Mouse (Mus musculus) left cerebral cortex, adult 8-10 months (tissue): ENCODE data around the gene Setd5. TPM values are rescaled to one million over a fixed set of nuclear protein-coding genes. Genes with fewer than 3 reads are reported as not detected.

Experiments
- DNase-seq, 2 experiments: peaks; one replicate each; pipeline ENCODE4 v3.0.0; 2022; ENCODE audit warnings: low spot score in 2 of 2
- total RNA-seq, 4 experiments: library from RNA; stranded (reverse); gene quantifications; 2 replicates each; pipeline ENCODE4 v1.2.4; 2022

Setd5 gene
- total RNA-seq, 4 experiments from 2014 or later = 107 to 112 (median 109) TPM

DNA sequence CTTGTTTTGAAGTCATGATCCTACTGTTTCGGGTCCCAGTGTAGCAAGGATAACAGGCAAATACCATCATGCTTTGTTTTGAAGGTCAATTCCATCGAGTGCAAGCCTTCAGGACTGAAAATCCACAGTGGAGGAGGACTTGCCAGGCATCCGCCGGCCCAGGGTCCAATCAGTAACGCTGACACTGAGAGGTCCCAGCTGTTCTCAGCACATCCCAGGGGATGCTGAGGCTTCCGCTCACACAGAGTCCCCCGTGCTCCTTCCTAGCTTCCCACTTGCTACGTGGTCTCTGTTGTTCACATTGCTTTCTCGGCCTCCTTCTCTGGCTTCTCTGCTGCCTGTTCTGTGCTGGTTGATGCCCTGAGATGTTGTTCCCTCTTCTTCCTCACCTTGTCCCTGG, 107.0 kb downstream of the Setd5 start:
- no peak for DNase-seq

DNA sequence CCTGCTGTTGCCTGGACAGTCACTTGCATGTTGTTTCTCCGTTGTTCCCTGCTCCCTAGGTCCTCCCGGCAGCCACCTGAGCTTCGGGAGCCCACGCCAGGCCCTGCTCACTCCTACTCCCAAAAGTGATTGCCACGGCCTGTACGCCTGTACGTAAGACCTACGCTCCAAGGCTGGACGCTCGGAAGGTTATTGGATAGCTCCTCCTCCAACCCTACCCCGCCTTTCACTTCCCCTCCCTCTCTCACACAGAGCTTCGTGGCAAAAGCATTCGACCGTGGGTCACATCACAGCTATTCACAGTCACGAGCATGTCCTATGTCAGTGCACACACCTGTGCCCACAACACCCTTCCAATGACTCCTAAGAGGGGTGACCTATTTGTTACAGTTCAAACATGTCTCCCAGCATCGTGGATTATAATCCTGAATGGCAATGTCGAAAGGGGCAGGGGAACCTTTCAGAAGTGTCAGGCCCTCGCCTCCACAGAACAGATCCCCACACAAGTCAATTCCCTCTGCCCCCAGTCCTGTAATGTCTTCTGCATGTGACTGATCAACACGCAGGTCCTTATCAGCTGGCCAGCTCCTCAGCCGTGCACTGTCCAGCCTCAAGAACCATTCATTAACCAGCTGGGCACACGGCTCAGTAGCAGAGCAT, 107.8 kb downstream of the Setd5 start:
- no peak for DNase-seq

DNA sequence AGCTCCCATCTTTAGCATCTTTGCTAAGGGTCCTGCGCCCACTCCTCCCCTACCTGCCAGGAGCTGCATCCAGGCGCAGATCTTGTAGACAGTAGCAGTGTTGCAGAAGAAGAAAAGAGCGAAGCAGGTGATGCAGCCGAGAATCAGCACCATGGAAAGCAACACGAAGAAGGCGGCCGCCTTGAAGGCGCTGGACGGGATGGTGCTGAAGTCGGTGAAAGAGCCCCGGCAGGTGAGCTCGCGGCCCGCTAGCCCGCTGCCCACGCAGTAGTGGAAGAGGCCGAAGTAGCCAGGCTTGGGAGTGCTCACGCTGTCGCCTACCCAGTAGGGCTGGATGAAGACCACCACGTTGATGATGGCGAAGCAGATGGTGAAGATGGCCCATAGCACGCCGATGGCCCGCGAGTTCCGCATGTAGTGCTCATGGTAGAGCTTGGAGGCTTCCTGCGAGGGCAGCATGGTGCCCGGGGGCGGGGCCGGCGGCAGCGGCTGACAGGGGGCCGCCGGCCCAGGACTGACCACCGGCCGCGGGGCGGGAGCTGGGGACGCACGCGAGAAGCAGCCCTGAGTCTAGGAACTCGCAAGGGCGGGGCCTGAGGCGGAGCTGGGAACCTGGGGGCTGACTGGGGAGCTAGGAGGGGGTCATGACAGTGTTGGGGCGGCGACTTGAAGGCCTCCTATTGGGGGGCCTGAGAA, 116.7 kb downstream of the Setd5 start:
- no peak for DNase-seq

DNA sequence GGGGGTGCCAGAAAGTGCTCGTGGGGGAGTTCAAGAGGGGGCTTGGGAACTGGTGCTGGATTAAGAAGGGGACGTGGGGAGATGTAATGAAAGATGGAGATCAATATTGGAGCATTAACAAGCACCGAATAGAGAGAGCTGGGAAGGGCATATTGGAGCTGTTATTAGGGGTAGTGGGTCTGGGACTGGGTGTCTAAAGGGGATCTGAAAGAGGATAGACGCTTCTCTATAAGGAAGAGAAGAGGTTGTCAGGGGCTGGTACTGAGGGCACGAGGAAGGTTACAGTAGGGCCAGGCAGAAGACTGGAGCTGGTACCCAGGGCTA, 117.3 kb downstream of the Setd5 start:
- no peak for DNase-seq

DNA sequence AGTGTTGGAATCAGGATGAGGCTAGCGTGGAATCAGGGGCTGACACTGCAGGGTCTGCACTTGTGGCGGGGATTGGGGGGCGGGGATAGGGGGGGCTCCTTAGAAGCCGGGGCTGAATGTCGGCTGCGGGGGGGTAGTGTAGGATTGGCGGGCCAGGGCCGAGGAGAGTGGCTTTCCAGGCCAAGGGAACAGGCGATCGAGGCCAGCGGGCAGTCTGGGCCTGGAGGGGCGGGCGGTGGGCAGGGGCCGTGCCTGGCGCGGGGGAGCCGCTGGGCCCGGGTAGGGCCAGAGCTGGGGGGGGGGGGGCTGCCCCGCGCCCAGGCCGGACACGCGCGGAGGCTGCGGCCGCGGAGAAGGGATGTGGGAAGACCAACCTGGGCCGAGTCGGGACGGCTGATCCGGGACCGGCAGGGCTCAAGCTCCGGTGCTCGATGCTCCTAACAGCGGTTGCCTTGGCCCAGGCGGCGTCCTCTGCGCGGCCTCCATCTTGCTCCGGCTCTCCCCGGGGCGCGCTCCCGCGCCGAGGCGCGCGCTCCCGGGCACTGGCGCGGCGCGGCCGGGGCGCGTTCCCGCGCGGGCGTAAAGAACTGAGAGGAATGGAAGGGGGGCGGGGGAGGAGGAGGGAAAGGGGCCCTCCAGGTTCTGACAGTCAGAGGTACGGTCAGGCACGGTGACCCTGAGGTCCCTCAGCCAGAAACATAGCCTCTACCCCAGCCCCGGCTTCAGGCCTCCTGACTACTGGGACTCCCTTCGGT, 117.9 kb downstream of the Setd5 start, which contains the start of gene Lhfpl4:
Lhfpl4 (minus strand) TSS at position 544 of the 755 bp plus-strand sequence.
- DNase-seq = no peak

DNA sequence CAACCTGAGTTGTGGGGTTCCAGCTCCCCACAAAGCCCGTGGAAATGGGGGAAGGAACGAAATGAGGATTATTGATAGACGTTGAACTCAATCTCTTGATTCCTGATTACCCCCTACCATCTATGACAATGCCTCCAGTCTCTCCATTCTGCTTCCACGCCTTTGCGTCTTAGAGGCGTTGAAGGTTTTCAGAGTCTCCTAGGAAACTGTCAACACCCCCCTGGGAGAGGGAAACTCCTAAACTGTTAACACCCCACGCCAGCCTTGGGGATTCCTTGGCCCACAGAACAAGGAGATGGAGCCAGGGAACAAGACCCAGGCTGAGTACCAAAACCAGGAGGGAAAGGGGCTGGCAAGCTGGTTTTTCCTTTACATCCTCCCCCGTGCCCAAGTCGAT, 118.4 kb downstream of the Setd5 start:
- no peak for DNase-seq

Other genes starting within 250 kb of the Setd5 start
- 100 to 1,000 TPM; 188 to 214 (median 199) TPM for gene Srgap3, start 130.1 kb upstream of the Setd5 start, total RNA-seq
- gene Thumpd3, start 31.1 kb upstream of the Setd5 start, total RNA-seq = 10 to 100 TPM; 25.3 to 30.8 (median 27.7) TPM
- gene Lhfpl4, start 118.0 kb downstream of the Setd5 start, total RNA-seq = 10 to 100 TPM; 80.5 to 86.0 (median 81.1) TPM
- gene Mtmr14, start 160.5 kb downstream of the Setd5 start, total RNA-seq = 10 to 100 TPM; 14.5 to 22.9 (median 16.4) TPM
- 10 to 100 TPM; 66.7 to 78.5 (median 72.0) TPM for gene Cpne9, start 204.9 kb downstream of the Setd5 start, total RNA-seq
- 10 to 100 TPM; 30.0 to 32.9 (median 31.5) TPM for gene Brpf1, start 229.8 kb downstream of the Setd5 start, total RNA-seq
- 1 to 10 TPM; 7.5 to 9.3 (median 8.4) TPM for gene Ogg1, start 249.6 kb downstream of the Setd5 start, total RNA-seq